Mouse (Mus musculus): ENCODE measurements around the gene Fzd1.

DNA sequence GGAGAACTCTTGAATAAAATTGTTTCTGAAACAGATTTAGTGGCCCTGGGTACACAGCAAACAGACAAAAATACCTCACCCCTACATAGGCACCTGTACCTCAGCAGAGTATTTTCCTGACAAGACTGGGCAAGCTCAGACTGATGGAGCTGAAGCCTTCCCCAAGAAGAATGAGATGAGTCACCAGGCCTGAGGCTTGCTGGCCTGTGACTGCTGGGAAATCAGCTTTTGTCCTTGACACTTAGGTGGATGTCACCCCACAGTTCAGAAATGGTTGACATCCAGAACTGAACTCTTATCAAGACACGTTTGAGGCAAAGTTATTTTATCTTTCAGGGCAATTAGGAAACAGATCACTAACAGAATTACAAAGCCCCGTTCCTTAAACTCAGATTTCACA lies 10.1 kb upstream of the Fzd1 start:
- TF ChIP-seq CTCF (IDR thresholded peaks at IDR 0.05; ENCODE audit: low read depth, low read length): no peak
- no peak for TF ChIP-seq POLR2A (IDR thresholded peaks at IDR 0.05; ENCODE audit: insufficient read depth, low read length)
- TF ChIP-seq EP300 (IDR thresholded peaks at IDR 0.05; ENCODE audit: insufficient read depth, low read depth, low read length): no peak
